Mouse (Mus musculus) kidney, embryonic 16.5 days (tissue): ENCODE data around the gene Gm13277. TPM values are rescaled to one million over a fixed set of nuclear protein-coding genes. Genes with fewer than 3 reads are reported as not detected.
"Not testable (repeated sequence)": the region's sequence is repeated elsewhere in the genome, so short reads cannot be mapped to it uniquely, and the experiment has no call there.

ENCODE experiments used
- ATAC-seq: fragments of 200-750 bp; cut with Nextera tagmentation; 2 replicates; pipeline ENCODE4 v1.8.0; 2017; ENCODE audit warnings: moderate TSS enrichment; ENCODE audit not compliant: low FRiP score, low TSS enrichment
- H3K27ac ChIP-seq: fragments of 300-500 bp; sonication (generic); 2 replicates; pipeline ENCODE4 v1.5.1; 2014; ENCODE audit warnings: low read length
- H3K27me3 ChIP-seq: fragments of 300-500 bp; sonication (generic); 2 replicates; pipeline ENCODE4 v1.6.1; 2014; ENCODE audit warnings: low read length, control low read depth, mixed read lengths; ENCODE audit not compliant: insufficient read depth
- H3K36me3 ChIP-seq: fragments of 300-500 bp; sonication (generic); 2 replicates; pipeline ENCODE4 v1.6.1; 2014; ENCODE audit warnings: low read length, control low read depth, mixed read lengths; ENCODE audit not compliant: insufficient read depth
- H3K4me1 ChIP-seq: fragments of 300-500 bp; sonication (generic); 2 replicates; pipeline ENCODE4 v1.6.1; 2014; ENCODE audit warnings: low read length, control low read depth, mixed read lengths; ENCODE audit not compliant: insufficient read depth
- H3K4me2 ChIP-seq: fragments of 300-500 bp; sonication (generic); replicated peaks from 2 replicates; pipeline ENCODE4 v1.6.1; 2014; ENCODE audit warnings: low read depth, low read length
- H3K4me3 ChIP-seq: fragments of 300-500 bp; sonication (generic); 2 replicates; pipeline ENCODE4 v1.5.1; 2014; ENCODE audit warnings: mild to moderate bottlenecking, low read length
- H3K9ac ChIP-seq: fragments of 300-500 bp; sonication (generic); replicated peaks from 2 replicates; pipeline ENCODE4 v1.6.1; 2014; ENCODE audit warnings: low read length
- H3K9me3 ChIP-seq: fragments of 300-500 bp; sonication (generic); 2 replicates; pipeline ENCODE4 v1.6.1; 2016; ENCODE audit warnings: low read length, control low read depth
- WGBS: fragments of 180-500 bp; shearing (Covaris S2); extraction: QIAGEN DNeasy Blood & Tissue Kit; methylation state at CpG from one replicate; pipeline ENCODE4 v1.1.7; 2014; 5-methylcytosine and 5-hydroxymethylcytosine counted together
- polyA plus RNA-seq: library from polyadenylated mRNA; unstranded; fragments of >200 nt; fragmentation: Nextera tagmentation; extraction: Ambion mirVana; gene quantifications from 2 replicates; pipeline ENCODE4 v1.2.1, GENCODE M21; 2015

The Gm13277 gene
- polyA plus RNA-seq, 1 experiment from 2014 or later, result not detected

- ATAC-seq, H3K27me3 ChIP-seq, H3K36me3 ChIP-seq, H3K9ac ChIP-seq, H3K4me1 ChIP-seq, H3K9me3 ChIP-seq: not testable (repeated sequence)
- 0% methylated on average over 1 of the region's 31 CpGs for WGBS
- Histone ChIP-seq H3K4me3 (peak overlapping the region; percentile 22; the same call in 1 of the 2 replicates), H3K4me2 (peak overlapping the region; percentile 42), H3K27ac (0 out of 2 replicates have a peak overlapping the region, but pooled peaks have one; percentile 56)
Measured at GRCm38 (mm10) chr4:88782335-88782734, 6.1 kb upstream of the Gm13277 start.

- H3K4me1 ChIP-seq, H3K27ac ChIP-seq, H3K27me3 ChIP-seq, H3K4me3 ChIP-seq, ATAC-seq, H3K36me3 ChIP-seq, H3K9me3 ChIP-seq, H3K9ac ChIP-seq, H3K4me2 ChIP-seq: not testable (repeated sequence)
- WGBS, result no CpG with 5 or more reads among the region's 27 CpGs
Measured at GRCm38 (mm10) chr4:88785409-88785808, 3.0 kb upstream of the Gm13277 start, which contains the start of gene Gm13276. Gene Gm13276 (plus strand): TSS chr4:88785709.

DNA sequence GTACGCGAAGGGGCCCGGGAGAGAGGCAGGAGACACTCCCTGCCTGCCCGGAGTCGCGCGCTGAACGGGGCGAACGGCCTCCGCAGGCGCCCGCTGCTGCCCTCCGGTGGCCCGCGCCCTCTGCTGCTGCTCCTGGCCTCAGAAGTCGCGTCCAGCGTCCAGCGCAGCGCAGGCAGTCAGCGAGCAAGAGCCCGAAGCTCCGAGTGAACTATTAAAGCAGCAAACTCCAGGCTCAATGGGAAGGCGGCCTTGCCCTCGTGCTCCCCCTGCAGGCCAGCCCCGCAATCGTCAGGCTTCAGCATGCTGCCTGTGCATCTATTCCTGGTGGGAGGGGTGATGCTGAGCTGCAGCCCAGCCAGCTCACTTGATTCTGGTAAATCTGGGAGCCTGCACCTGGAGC, 2.8 kb downstream of the Gm13277 start, which contains the start of gene Gm13278:
Gm13278 (plus strand) TSS at position 301 of the 400 bp plus-strand sequence.
- H3K36me3 ChIP-seq, H3K4me3 ChIP-seq, H3K4me1 ChIP-seq, ATAC-seq, H3K4me2 ChIP-seq, H3K27ac ChIP-seq, H3K9ac ChIP-seq, H3K27me3 ChIP-seq, H3K9me3 ChIP-seq: not testable (repeated sequence)
- no CpG with 5 or more reads among the region's 28 CpGs for WGBS

DNA sequence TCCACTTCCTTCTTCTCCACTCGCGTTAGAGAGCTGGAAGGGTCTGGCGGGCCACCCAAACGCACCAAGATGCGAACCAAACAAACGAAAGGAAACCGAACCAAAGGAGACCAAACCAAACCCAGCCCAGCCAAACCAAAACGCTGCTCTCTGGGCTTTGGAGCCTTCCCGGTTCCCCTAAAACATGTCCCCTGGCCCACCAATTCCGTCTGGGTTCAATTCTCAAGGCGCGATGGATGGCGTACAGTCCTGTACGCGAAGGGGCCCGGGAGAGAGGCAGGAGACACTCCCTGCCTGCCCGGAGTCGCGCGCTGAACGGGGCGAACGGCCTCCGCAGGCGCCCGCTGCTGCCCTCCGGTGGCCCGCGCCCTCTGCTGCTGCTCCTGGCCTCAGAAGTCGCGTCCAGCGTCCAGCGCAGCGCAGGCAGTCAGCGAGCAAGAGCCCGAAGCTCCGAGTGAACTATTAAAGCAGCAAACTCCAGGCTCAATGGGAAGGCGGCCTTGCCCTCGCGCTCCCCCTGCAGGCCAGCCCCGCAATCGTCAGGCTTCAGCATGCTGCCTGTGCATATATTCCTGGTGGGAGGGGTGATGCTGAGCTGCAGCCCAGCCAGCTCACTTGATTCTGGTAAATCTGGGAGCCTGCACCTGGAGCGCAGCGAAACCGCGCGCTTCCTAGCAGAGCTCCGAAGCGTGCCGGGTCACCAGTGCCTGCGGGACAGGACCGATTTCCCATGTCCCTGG, 5.7 kb downstream of the Gm13277 start, which contains the start of gene Gm13275:
Gm13275 (plus strand) TSS at position 552 of the 740 bp plus-strand sequence.
- not testable (repeated sequence) for H3K27ac ChIP-seq, H3K27me3 ChIP-seq, H3K9me3 ChIP-seq, H3K4me1 ChIP-seq, H3K4me2 ChIP-seq, H3K4me3 ChIP-seq, H3K36me3 ChIP-seq, ATAC-seq, H3K9ac ChIP-seq
- 0% methylated on average over 10 of the region's 52 CpGs for WGBS

DNA sequence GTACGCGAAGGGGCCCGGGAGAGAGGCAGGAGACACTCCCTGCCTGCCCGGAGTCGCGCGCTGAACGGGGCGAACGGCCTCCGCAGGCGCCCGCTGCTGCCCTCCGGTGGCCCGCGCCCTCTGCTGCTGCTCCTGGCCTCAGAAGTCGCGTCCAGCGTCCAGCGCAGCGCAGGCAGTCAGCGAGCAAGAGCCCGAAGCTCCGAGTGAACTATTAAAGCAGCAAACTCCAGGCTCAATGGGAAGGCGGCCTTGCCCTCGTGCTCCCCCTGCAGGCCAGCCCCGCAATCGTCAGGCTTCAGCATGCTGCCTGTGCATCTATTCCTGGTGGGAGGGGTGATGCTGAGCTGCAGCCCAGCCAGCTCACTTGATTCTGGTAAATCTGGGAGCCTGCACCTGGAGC, 8.7 kb downstream of the Gm13277 start, which contains the start of gene Gm13279:
Gm13279 (plus strand) TSS at position 301 of the 400 bp plus-strand sequence.
- no CpG with 5 or more reads among the region's 28 CpGs for WGBS
- not testable (repeated sequence) for ATAC-seq, H3K27ac ChIP-seq

DNA sequence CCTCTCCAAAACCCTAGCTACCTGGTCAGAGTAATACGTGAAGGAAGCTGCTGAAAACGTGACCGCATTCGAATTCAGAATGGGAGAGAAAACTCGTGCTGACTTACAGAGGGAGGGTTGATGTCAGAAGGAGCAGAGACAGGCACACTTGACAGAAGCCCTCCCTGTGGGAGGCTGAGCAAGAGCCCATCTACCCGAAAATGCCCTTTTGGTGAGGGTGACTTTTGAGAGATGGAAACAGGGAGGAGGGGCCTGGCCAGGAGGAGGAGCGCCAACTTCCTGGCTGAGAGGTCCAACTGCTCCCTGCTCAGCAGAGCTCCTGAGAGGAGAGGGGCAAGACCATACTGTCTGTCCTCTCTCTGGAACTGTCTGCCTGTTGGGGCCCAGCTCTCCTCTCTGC, 10.9 kb downstream of the Gm13277 start, which contains the start of gene Gm13285:
Gm13285 (plus strand) TSS at position 301 of the 400 bp plus-strand sequence.
- H3K27me3 ChIP-seq, H3K9me3 ChIP-seq, H3K27ac ChIP-seq, H3K4me1 ChIP-seq, H3K9ac ChIP-seq, ATAC-seq, H3K4me2 ChIP-seq, H3K4me3 ChIP-seq, H3K36me3 ChIP-seq: not testable (repeated sequence)
- no CpG with 5 or more reads among the region's 7 CpGs for WGBS

More for the DNA sequence above, 8.7 kb downstream of the Gm13277 start, which contains the start of gene Gm13279:
- not testable (repeated sequence) for H3K36me3 ChIP-seq, H3K9ac ChIP-seq, H3K4me3 ChIP-seq, H3K4me2 ChIP-seq, H3K9me3 ChIP-seq, H3K4me1 ChIP-seq, H3K27me3 ChIP-seq

- not testable (repeated sequence) for H3K36me3 ChIP-seq, H3K27me3 ChIP-seq, H3K9me3 ChIP-seq, H3K4me3 ChIP-seq, H3K4me1 ChIP-seq, H3K27ac ChIP-seq, H3K4me2 ChIP-seq, H3K9ac ChIP-seq, ATAC-seq
- no CpG with 5 or more reads among the region's 29 CpGs for WGBS
Measured at GRCm38 (mm10) chr4:88802954-88803353, 14.5 kb downstream of the Gm13277 start, which contains the start of gene Gm13287. Gene Gm13287 (plus strand): TSS chr4:88803254.

DNA sequence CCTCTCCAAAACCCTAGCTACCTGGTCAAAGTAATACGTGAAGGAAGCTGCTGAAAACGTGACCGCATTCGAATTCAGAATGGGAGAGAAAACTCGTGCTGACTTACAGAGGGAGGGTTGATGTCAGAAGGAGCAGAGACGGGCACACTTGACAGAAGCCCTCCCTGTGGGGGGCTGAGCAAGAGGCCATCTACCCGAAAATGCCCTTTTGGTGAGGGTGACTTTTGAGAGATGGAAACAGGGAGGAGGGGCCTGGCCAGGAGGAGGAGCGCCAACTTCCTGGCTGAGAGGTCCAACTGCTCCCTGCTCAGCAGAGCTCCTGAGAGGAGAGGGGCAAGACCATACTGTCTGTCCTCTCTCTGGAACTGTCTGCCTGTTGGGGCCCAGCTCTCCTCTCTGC, 16.8 kb downstream of the Gm13277 start, which contains the start of gene Gm13288:
Gm13288 (plus strand) TSS at position 301 of the 400 bp plus-strand sequence.
- not testable (repeated sequence) for H3K9me3 ChIP-seq, ATAC-seq, H3K36me3 ChIP-seq, H3K4me1 ChIP-seq, H3K27me3 ChIP-seq, H3K27ac ChIP-seq, H3K9ac ChIP-seq, H3K4me2 ChIP-seq
- H3K4me3 ChIP-seq, result 0 out of 2 replicates have a peak within 1 kb of the TSS, but pooled peaks have one; percentile 21
- WGBS, result no CpG with 5 or more reads among the region's 8 CpGs

DNA sequence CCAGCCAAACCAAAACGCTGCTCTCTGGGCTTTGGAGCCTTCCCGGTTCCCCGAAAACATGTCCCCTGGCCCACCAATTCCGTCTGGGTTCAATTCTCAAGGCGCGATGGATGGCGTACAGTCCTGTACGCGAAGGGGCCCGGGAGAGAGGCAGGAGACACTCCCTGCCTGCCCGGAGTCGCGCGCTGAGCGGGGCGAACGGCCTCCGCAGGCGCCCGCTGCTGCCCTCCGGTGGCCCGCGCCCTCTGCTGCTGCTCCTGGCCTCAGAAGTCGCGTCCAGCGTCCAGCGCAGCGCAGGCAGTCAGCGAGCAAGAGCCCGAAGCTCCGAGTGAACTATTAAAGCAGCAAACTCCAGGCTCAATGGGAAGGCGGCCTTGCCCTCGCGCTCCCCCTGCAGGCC, 17.3 kb downstream of the Gm13277 start:
- not testable (repeated sequence) for ATAC-seq, H3K27ac ChIP-seq, H3K36me3 ChIP-seq, H3K9ac ChIP-seq, H3K4me2 ChIP-seq, H3K27me3 ChIP-seq, H3K9me3 ChIP-seq, H3K4me1 ChIP-seq
- H3K4me3 ChIP-seq, result 0 out of 2 replicates have a peak overlapping the region, but pooled peaks have one; percentile 21
- 0% methylated on average over 8 of the region's 34 CpGs for WGBS

DNA sequence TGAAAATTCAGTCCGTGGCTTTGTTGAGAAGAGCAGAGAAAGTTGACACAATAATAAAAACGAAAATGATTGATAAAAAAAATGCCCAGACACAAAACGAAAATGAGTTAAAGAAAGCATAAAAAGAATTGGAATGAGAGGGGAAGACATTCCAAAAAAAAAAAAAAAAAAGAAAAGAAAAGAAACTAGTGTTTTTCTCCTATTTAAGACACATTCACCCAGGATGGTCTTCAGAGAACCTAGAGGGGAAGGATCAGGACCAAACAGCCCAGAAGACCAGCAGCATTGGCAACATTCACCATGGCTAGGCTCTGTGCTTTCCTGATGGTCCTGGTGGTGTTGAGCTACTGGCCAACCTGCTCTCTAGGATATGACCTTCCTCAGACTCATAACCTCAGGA, 27.5 kb downstream of the Gm13277 start, which contains the start of gene Ifna7:
Ifna7 (plus strand) TSS at position 301 of the 400 bp plus-strand sequence.
- no peaks in the 10 kb centered on the region for H3K4me1 ChIP-seq
- H3K36me3 ChIP-seq, result no peaks in the 10 kb centered on the region
- 55% methylated on average over 3 of the region's 3 CpGs for WGBS

More for the DNA sequence above, 27.5 kb downstream of the Gm13277 start, which contains the start of gene Ifna7:
- Histone ChIP-seq H3K27me3 (no peaks in the 10 kb centered on the region), H3K4me3 (no peak within 1 kb of the TSS), H3K27ac (no peak within 1 kb of the TSS), H3K4me2 (no peak within 1 kb of the TSS), H3K9ac (no peak within 1 kb of the TSS), H3K9me3 (no peaks in the 10 kb centered on the region)
- ATAC-seq, result no peak
